Mouse (Mus musculus) erythroblast, embryonic 14.5 days (primary cell): ENCODE results near the gene Slc17a2. TPM values are rescaled to one million over a fixed set of nuclear protein-coding genes. Genes with fewer than 3 reads are reported as not detected.

Experiments
- H3K27me3 ChIP-seq: 2 replicates; pipeline ENCODE4 v1.6.1; 2012; ENCODE audit warnings: inconsistent platforms; ENCODE audit not compliant: control insufficient read depth
- H3K36me3 ChIP-seq: 2 replicates; pipeline ENCODE4 v1.6.1; 2012; ENCODE audit warnings: mild to moderate bottlenecking, inconsistent platforms; ENCODE audit not compliant: control insufficient read depth
- H3K4me1 ChIP-seq: 2 replicates; pipeline ENCODE4 v1.6.1; 2012; ENCODE audit warnings: inconsistent platforms; ENCODE audit not compliant: control insufficient read depth
- H3K4me3 ChIP-seq: replicated peaks from 2 replicates; pipeline ENCODE3; 2012; ENCODE audit warnings: moderate library complexity, mild to moderate bottlenecking, inconsistent platforms
- H3K9me3 ChIP-seq: 2 replicates; pipeline ENCODE4 v1.6.1; 2012; ENCODE audit warnings: low read length, inconsistent platforms, mixed read lengths; ENCODE audit not compliant: control insufficient read depth
- GATA1 ChIP-seq: IDR thresholded peaks from 2 replicates; pipeline ENCODE4 v1.6.1; 2012; ENCODE audit warnings: low read length, inconsistent platforms, mixed read lengths
- TAL1 ChIP-seq: IDR thresholded peaks from 3 replicates; pipeline ENCODE4 v1.6.1; 2012; ENCODE audit warnings: low read length, inconsistent platforms, mixed read lengths
- polyA plus RNA-seq: library from polyadenylated mRNA; stranded (reverse); fragments of >175 nt; gene quantifications from 2 replicates; pipeline ENCODE4 v1.2.3, GENCODE M21; 2012

Slc17a2 gene
- polyA plus RNA-seq, 1 experiment: not detected

GRCm38 (mm10) chr13:23867000-23867399 lies 60.2 kb downstream of the Slc17a2 start:
- no peaks in the 10 kb centered on the region for H3K27me3 ChIP-seq
- H3K9me3 ChIP-seq: no peaks in the 10 kb centered on the region
- no peaks in the 10 kb centered on the region for H3K36me3 ChIP-seq
- TF ChIP-seq GATA1 (no peak), TAL1 (no peak)
- no peaks in the 10 kb centered on the region for H3K4me1 ChIP-seq
- H3K4me3 ChIP-seq: no peak overlapping the region

- Histone ChIP-seq H3K9me3 (no peaks in the 10 kb centered on the region), H3K4me3 (no peak within 1 kb of the TSS), H3K36me3 (no peaks in the 10 kb centered on the region), H3K4me1 (no peaks in the 10 kb centered on the region), H3K27me3 (no peaks in the 10 kb centered on the region)
- no peak for TF ChIP-seq GATA1
- no peak for TF ChIP-seq TAL1
These were observed 60.6 kb downstream of the Slc17a2 start, which contains the start of gene Slc17a1 for GRCm38 (mm10) chr13:23867405-23867804. TSS of gene Slc17a1 (plus strand) at chr13:23867750.

- H3K4me3 ChIP-seq: no peak overlapping the region
- H3K4me1 ChIP-seq: no peaks in the 10 kb centered on the region; the same call in 1 of the 2 replicates
- TF ChIP-seq GATA1: no peak
- TF ChIP-seq TAL1: no peak
- no peaks in the 10 kb centered on the region for H3K36me3 ChIP-seq
- H3K27me3 ChIP-seq: no peaks in the 10 kb centered on the region
- H3K9me3 ChIP-seq: no peaks in the 10 kb centered on the region
These were observed 62.2 kb downstream of the Slc17a2 start for GRCm38 (mm10) chr13:23868790-23869533.

GRCm38 (mm10) chr13:23869996-23870395 lies 63.2 kb downstream of the Slc17a2 start:
- no peaks in the 10 kb centered on the region; the same call in 1 of the 2 replicates for H3K4me1 ChIP-seq
- H3K36me3 ChIP-seq: no peaks in the 10 kb centered on the region
- no peaks in the 10 kb centered on the region for H3K9me3 ChIP-seq
- no peak overlapping the region for H3K4me3 ChIP-seq
- H3K27me3 ChIP-seq: no peaks in the 10 kb centered on the region
- TF ChIP-seq GATA1 (no peak), TAL1 (no peak)

GRCm38 (mm10) chr13:23873141-23873540 lies 66.3 kb downstream of the Slc17a2 start:
- Histone ChIP-seq H3K27me3 (no peaks in the 10 kb centered on the region), H3K36me3 (no peaks in the 10 kb centered on the region), H3K4me1 (no peaks in the 10 kb centered on the region; the same call in 1 of the 2 replicates), H3K4me3 (no peak overlapping the region), H3K9me3 (no peaks in the 10 kb centered on the region)
- TF ChIP-seq TAL1: no peak
- no peak for TF ChIP-seq GATA1

Other genes with a start within 250 kb of the Slc17a2 start
- 2.9 and 16.6 TPM in 2 replicates for gene Hist1h3e, start 244.6 kb upstream of the Slc17a2 start, polyA plus RNA-seq
- gene Hist1h2ae, start 235.8 kb upstream of the Slc17a2 start, polyA plus RNA-seq: 3.6 and 5.2 TPM in 2 replicates
- gene Hist1h2bg, start 235.6 kb upstream of the Slc17a2 start, polyA plus RNA-seq: 14.5 and 18.7 TPM in 2 replicates
- gene Hist1h2bf, start 232.8 kb upstream of the Slc17a2 start, polyA plus RNA-seq: 6.6 and 15.6 TPM in 2 replicates
- gene Hist1h2ad, start 232.6 kb upstream of the Slc17a2 start, polyA plus RNA-seq: 5.1 and 8.3 TPM in 2 replicates
- 1.6 and 4.7 TPM in 2 replicates for gene Hist1h3d, start 231.2 kb upstream of the Slc17a2 start, polyA plus RNA-seq
- gene Hist1h4d, start 225.4 kb upstream of the Slc17a2 start, polyA plus RNA-seq: 5.1 and 11.8 TPM in 2 replicates
- gene Hist1h2be, start 185.9 kb upstream of the Slc17a2 start, polyA plus RNA-seq: 0.33 and 0.67 TPM in 2 replicates
- gene Hist1h1e, start 184.4 kb upstream of the Slc17a2 start, polyA plus RNA-seq: 2.8 and 8.5 TPM in 2 replicates
- gene Hist1h2ac, start 123.0 kb upstream of the Slc17a2 start, polyA plus RNA-seq: 1.1 and 2.1 TPM in 2 replicates
- 17.5 and 20.6 TPM in 2 replicates for gene Hist1h2bc, start 122.8 kb upstream of the Slc17a2 start, polyA plus RNA-seq
- 0.10 TPM in 1 of 2 replicates, not detected in the other for gene Hist1h1t, start 111.2 kb upstream of the Slc17a2 start, polyA plus RNA-seq
- 0.93 and 3.0 TPM in 2 replicates for gene Hist1h4c, start 108.5 kb upstream of the Slc17a2 start, polyA plus RNA-seq
- gene Hfe, start 96.1 kb upstream of the Slc17a2 start, polyA plus RNA-seq: 0.15 and 0.53 TPM in 2 replicates
- 54.6 and 94.3 TPM in 2 replicates for gene Hist1h1c, start 68.2 kb upstream of the Slc17a2 start, polyA plus RNA-seq
- gene Hist1h3c, start 61.4 kb upstream of the Slc17a2 start, polyA plus RNA-seq: 3.8 and 7.0 TPM in 2 replicates
- gene Hist1h2bb, start 60.3 kb upstream of the Slc17a2 start, polyA plus RNA-seq: 5.4 and 12.1 TPM in 2 replicates
- gene Hist1h2ab, start 55.9 kb upstream of the Slc17a2 start, polyA plus RNA-seq: 9.1 and 22.3 TPM in 2 replicates
- 6.2 and 23.6 TPM in 2 replicates for gene Hist1h3b, start 54.7 kb upstream of the Slc17a2 start, polyA plus RNA-seq
- gene Hist1h4b, start 50.0 kb upstream of the Slc17a2 start, polyA plus RNA-seq: 4.5 and 11.8 TPM in 2 replicates
- 10.2 and 21.5 TPM in 2 replicates for gene Hist1h4a, start 45.8 kb upstream of the Slc17a2 start, polyA plus RNA-seq
- 1.5 and 4.0 TPM in 2 replicates for gene Hist1h3a, start 44.6 kb upstream of the Slc17a2 start, polyA plus RNA-seq
- 1.4 TPM in 2 replicates for gene Hist1h1a, start 43.3 kb upstream of the Slc17a2 start, polyA plus RNA-seq
- not detected in 2 replicates for gene Trim38, start 37.1 kb upstream of the Slc17a2 start, polyA plus RNA-seq
- 0.01 TPM in 1 of 2 replicates, not detected in the other for gene Slc17a3, start 32.4 kb downstream of the Slc17a2 start, polyA plus RNA-seq
- not detected in 2 replicates for gene Slc17a1, start 60.8 kb downstream of the Slc17a2 start, polyA plus RNA-seq
- gene Slc17a4, start 108.0 kb downstream of the Slc17a2 start, polyA plus RNA-seq: not detected in 2 replicates
- gene Hist1h2ba, start 127.2 kb downstream of the Slc17a2 start, polyA plus RNA-seq: not detected in 2 replicates
- not detected in 2 replicates for gene Hist1h2aa, start 127.5 kb downstream of the Slc17a2 start, polyA plus RNA-seq
- not detected in 2 replicates for gene Scgn, start 184.2 kb downstream of the Slc17a2 start, polyA plus RNA-seq